Mouse (Mus musculus) cerebellum, adult 2 months (tissue): ENCODE data around the gene Bicc1.

Experiments
- CTCF ChIP-seq: fragments of 200-500 bp; IDR thresholded peaks from 2 replicates; pipeline ENCODE4 v1.5.1; 2011; ENCODE audit warnings: low read depth, mild to moderate bottlenecking, control low read depth, low read length, moderate library complexity, borderline replicate concordance; ENCODE audit not compliant: insufficient read depth
- POLR2A ChIP-seq: fragments of 200-500 bp; IDR thresholded peaks from 2 replicates; pipeline ENCODE4 v1.6.1; 2011; ENCODE audit warnings: low read length, control low read depth, borderline replicate concordance; ENCODE audit not compliant: insufficient read depth

DNA sequence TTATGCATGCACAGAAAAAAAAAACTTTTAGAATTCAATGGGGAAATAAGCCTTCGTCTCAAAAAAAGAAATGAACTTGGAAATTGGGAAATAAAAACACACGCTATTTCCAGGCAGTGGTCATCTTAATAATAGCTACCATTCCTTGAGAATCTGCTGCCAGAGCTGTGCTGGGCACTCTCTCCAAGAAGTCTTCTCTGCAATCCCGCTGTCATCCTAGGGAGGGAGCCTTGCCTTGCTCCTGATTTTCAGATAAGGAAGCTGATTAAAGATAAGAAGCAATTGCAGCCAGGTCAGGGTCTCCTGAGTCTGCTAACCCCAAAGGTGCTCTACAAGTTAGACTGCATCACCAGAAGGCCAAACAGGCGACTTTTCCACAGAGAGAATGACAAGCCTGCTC is 161.4 kb downstream of the Bicc1 start:
- TF ChIP-seq CTCF (peak; percentile 41; the same call in 1 of the 2 replicates), POLR2A (no peak)
